Mouse (Mus musculus) adrenal gland, adult 8-10 months (tissue): Measurements from ENCODE around the gene Znhit6. TPM values are rescaled to one million over a fixed set of nuclear protein-coding genes. Genes with fewer than 3 reads are reported as not detected.

Experiments used
- DNase-seq: peaks from one replicate; pipeline ENCODE4 v3.0.0; 2022
- total RNA-seq, 4 experiments: library from RNA; stranded (reverse); gene quantifications; 2 replicates each; pipeline ENCODE4 v1.2.4; 2022

Znhit6 gene
- total RNA-seq, 4 experiments from 2014 or later = 14.5 to 24.9 (median 18.2) TPM

GRCm38 (mm10) chr3:145605437-145606123, 29.6 kb downstream of the Znhit6 start:
- DNase-seq = no peak

GRCm38 (mm10) chr3:145608320-145608719, 32.3 kb downstream of the Znhit6 start:
- no peak for DNase-seq

GRCm38 (mm10) chr3:145612662-145613061, 36.7 kb downstream of the Znhit6 start:
- no peak for DNase-seq

GRCm38 (mm10) chr3:145613234-145613633, 37.2 kb downstream of the Znhit6 start:
- no peak for DNase-seq

DNA sequence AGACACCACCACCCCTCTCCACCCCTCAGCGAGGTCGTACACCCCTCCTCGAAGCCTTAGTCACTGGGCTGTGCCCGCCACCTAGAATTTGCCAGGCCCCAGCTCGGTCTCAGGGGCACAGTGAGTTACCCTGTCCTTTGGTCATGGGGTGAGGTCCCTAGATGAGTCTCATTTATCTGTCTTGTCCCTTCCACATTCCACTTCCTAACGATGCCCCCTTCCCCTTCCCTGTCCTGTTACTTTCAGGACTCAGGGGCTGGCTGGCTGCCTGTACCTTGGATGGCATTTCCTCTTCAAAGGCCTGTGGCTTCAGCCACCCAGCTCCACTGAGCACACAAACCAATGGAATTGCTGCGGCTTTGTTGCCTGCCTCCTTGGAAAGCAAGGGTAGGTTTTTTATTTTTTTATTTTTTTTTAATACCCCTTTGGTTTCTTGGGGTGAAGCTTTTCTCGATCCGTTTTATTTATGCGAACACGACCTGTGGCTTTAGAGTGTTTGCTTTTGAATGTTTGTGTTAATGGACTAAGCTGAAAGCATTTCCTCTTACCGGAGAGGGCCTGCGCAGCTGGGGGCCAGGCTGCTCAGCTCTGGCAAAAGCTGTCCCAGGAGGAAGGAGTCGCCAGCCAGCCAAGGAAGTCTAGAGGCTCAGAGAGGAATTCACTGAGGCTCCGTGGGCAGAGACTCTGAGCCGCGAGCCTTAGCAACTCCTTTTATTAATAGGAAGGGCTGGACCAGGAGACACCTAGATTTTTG, 38.5 kb downstream of the Znhit6 start:
- DNase-seq = no peak

GRCm38 (mm10) chr3:145618299-145618698, 42.3 kb downstream of the Znhit6 start:
- DNase-seq = no peak

- no peak for DNase-seq
These were observed 43.8 kb downstream of the Znhit6 start for GRCm38 (mm10) chr3:145619621-145620365.

DNA sequence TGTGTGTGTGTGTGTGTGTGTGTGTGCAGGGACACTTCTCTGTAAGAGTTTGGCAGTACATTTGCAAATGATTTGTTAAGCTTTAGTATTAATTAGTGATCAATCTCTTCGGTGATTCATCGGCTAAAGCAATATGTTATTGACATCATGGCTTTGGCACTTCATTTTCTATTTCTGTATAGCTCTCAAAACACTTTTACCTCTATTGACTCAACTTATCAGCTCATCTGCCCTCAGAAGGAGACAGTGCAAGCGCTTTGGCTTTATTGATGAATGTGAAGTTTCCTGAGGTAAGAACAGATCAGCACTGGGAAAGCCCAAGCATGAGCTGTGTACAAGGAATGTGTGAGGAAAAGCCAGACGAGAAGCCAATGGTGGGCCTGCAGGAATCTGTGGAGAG, 45.2 kb downstream of the Znhit6 start:
- no peak for DNase-seq

DNA sequence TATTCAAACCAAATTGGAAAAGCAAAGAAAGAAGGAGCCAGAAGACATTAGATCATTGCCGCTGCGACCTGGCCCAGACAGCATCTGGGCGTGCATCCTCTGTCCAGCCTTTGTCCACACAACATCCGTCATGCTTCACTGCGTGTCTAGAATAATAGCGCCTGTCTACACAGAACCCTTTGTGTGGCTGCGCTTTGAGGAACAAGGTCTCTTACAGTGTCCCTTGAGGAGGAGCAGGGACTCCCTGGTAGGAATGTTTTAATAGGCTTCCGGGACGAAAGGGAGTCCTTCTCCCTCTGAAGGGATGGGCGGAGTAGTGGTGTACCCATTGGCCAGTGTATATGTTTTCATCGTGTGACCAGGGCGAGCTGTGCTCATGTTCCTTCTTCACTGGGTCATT, 47.0 kb downstream of the Znhit6 start:
- no peak for DNase-seq

- no peak for DNase-seq
These were observed 48.8 kb downstream of the Znhit6 start for GRCm38 (mm10) chr3:145624786-145625185.

DNA sequence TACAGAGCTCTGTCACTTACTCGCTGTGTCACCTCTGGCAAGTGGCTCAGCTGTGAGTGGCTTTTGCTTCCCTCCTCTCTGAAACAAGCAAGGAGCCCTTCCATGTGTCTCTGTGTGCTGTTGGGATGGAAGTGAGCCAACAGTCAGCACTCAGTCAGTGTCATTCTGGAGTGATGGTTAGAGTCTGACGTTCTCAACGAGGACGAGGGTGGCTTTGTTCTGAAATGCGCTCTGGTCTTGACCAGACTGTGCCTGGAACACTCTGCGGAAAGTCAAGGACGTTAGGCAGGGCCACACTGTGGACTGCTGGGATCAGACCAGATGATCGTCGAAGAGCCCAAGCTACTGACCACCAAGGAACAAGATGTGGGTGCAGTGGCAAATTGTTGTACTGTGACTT, 49.5 kb downstream of the Znhit6 start:
- no peak for DNase-seq

DNA sequence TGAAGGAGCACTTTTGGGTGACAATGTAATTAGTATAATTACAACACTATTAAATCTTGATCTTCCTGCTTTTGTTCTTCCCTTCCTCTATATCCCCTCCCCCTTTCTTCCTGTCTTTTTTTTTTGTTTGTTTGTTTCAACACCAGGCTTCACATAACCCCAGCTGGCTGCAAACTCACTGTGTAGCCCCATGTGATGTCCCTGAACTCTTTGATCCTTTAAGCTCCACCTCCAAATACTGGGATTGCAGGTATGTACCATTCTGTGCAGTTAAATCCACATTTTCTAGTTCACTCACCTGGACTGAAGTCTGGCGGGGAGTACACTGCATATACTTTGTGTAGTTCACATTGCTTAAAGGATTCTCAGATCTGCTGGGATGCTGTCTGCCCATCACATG, 50.1 kb downstream of the Znhit6 start:
- DNase-seq = no peak

GRCm38 (mm10) chr3:145627830-145628229, 51.8 kb downstream of the Znhit6 start:
- DNase-seq = no peak

- DNase-seq = no peak
These were observed 52.6 kb downstream of the Znhit6 start for GRCm38 (mm10) chr3:145628643-145629042.

- no peak for DNase-seq
These were observed 56.9 kb downstream of the Znhit6 start for GRCm38 (mm10) chr3:145632888-145633287.

GRCm38 (mm10) chr3:145634002-145634710, 58.2 kb downstream of the Znhit6 start:
- DNase-seq = no peak

- no peak for DNase-seq
These were observed 64.2 kb downstream of the Znhit6 start for GRCm38 (mm10) chr3:145640170-145640569.

- no peak for DNase-seq
These were observed 64.6 kb downstream of the Znhit6 start for GRCm38 (mm10) chr3:145640583-145640982.

DNA sequence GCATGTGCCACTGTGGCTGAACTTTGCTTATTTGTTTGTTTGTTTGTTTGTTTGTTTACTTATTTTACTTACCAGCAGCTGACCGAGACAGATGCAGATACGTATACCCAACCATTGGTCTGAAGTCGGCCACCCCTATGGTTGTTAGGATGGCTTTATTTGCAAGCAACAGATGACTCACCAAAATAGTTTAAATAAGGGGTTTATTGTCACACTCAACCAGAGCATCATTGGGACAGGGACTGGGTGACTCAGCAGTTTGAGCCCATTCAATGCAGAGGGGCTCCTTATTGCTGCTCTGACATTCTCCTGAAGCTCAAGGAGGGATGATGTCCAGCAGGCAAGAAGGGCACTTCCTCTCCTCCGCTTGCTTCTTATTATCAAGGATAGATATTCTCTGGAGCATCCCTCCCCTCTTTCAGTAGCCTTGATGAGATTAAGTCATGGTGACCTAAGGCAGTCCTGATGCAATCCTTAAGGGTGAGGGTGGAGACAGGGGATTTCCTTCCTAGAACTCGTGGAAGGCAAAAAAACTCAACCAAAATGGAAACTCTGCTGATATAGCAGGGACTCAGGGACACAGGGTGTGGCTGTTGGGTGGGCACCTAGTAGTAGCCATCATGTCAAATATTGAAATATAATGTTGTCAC, 65.2 kb downstream of the Znhit6 start:
- no peak for DNase-seq

DNA sequence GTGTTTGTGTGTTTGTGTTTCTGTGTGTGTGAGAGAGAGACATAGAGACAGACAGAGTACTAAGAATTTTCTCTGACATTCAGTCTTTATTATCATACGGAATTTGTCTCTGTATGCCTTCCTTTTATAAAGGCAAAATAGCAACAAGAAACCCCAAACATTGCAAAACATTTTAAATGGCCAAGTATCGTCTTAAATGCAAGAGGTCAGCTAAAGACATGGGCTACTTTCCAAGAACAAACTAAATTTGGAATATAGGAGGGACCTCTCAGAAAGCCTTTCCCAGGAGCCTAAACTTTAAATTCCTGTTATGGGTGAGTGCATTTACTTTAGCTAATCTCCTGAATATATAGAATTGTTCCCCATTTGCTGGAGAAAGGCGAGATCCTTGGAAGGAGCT, 65.9 kb downstream of the Znhit6 start:
- no peak for DNase-seq

- no peak for DNase-seq
These were observed 66.9 kb downstream of the Znhit6 start for GRCm38 (mm10) chr3:145642861-145643260.

DNA sequence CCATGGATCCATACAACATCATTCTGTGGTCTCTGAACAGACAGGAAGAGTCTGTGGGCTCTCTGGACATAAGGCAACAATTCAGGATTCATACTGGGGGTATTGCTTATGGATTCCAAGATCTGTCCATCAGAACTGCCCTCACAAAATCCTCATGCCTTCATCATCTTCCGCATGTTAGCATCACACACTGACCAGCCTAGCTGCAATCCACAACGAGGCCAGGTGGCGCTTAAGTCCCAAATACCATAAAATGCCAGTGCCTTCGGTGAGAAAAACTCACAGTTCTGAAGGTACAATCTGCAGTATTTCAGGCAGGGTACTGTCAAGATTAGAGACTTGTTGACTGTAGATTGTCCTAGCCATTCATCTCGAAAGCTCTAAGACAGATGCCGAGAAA, 69.5 kb downstream of the Znhit6 start:
- DNase-seq = no peak
